Mouse (Mus musculus) C2C12 (cell line): ENCODE results near the gene Syngr1. TPM values are rescaled to one million over a fixed set of nuclear protein-coding genes. Genes with fewer than 3 reads are reported as not detected.

ENCODE experiments used
- H3K27me3 ChIP-seq: one replicate; pipeline ENCODE4 v1.6.1; 2011; ENCODE audit not compliant: control insufficient read depth, insufficient read depth, insufficient read length
- H3K36me3 ChIP-seq: one replicate; pipeline ENCODE4 v1.6.1; 2011; ENCODE audit not compliant: control insufficient read depth, insufficient read depth
- H3K4me3 ChIP-seq: one replicate; pipeline ENCODE4 v1.5.1; 2011; ENCODE audit warnings: mild to moderate bottlenecking, control low read depth; ENCODE audit not compliant: poor library complexity, insufficient read depth, severe bottlenecking
- H3K79me2 ChIP-seq: one replicate; pipeline ENCODE4 v1.6.1; 2011; ENCODE audit not compliant: control insufficient read depth, insufficient read depth
- H3K79me3 ChIP-seq: one replicate; pipeline ENCODE4 v1.6.1; 2011; ENCODE audit warnings: low read depth, control low read depth
- H3ac ChIP-seq: one replicate; pipeline ENCODE3; 2011; ENCODE audit warnings: low read depth; ENCODE audit not compliant: control insufficient read depth, insufficient read length
- CEBPB ChIP-seq: IDR thresholded peaks from one replicate; pipeline ENCODE4 v1.6.1; 2011; ENCODE audit warnings: low read depth, mild to moderate bottlenecking, control low read depth, moderate library complexity
- CTCF ChIP-seq: IDR thresholded peaks from one replicate; pipeline ENCODE4 v1.5.1; 2011; ENCODE audit not compliant: control insufficient read depth, insufficient read depth, insufficient read length
- FOSL1 ChIP-seq: IDR thresholded peaks from one replicate; pipeline ENCODE4 v1.8.0; 2011; ENCODE audit warnings: mild to moderate bottlenecking, low read length; ENCODE audit not compliant: poor library complexity, insufficient read depth, severe bottlenecking
- MAX ChIP-seq: IDR thresholded peaks from one replicate; pipeline ENCODE4 v1.6.1; 2011; ENCODE audit warnings: mild to moderate bottlenecking, control low read depth
- MYOD1 ChIP-seq: IDR thresholded peaks from one replicate; pipeline ENCODE4 v1.6.1; 2011; ENCODE audit warnings: low read depth; ENCODE audit not compliant: control insufficient read depth, insufficient read length
- MYOG ChIP-seq: IDR thresholded peaks from one replicate; pipeline ENCODE4 v1.6.1; 2011; ENCODE audit not compliant: control insufficient read depth, insufficient read length; ENCODE audit errors: extremely low read depth
- USF1 ChIP-seq: IDR thresholded peaks from one replicate; pipeline ENCODE4 v1.6.1; 2011; ENCODE audit warnings: low read depth, mild to moderate bottlenecking, control low read depth, moderate library complexity
- polyA plus RNA-seq: library from polyadenylated mRNA; unstranded; fragments of >200 nt; fragmentation: generic; extraction: Trizol; gene quantifications from one replicate; pipeline ENCODE4 v1.2.1, GENCODE M21; 2012; ENCODE audit warnings: missing spikeins

Gene Syngr1
- polyA plus RNA-seq, 1 experiment, result 7.9 TPM

DNA sequence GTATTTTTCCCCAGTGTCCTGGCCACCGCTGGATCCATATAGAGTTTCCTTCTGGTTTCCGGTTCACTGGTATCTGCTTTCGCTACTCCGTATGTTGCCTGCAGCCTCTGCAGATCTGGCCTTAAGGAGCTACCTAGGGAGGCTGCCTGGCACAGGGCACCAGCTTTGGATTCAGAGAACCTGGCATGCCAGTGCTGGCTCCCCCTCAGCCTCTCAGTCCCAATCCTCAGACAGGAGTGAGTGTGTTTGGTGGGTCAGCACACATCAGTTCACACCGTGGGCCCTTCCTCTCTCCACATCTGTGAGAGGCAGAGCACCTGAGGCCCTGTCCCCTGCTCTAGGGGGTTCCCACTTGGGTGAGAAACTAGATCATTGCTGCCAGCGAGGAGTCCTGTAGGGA lies 10.4 kb downstream of the Syngr1 start:
- no peaks in the 10 kb centered on the region for H3K79me2 ChIP-seq
- H3K4me3 ChIP-seq, result no peak overlapping the region
- H3ac ChIP-seq, result no peak overlapping the region
- H3K36me3 ChIP-seq, result no peaks in the 10 kb centered on the region
- H3K79me3 ChIP-seq, result no peaks in the 10 kb centered on the region
- TF ChIP-seq MYOD1 (no peak), MYOG (no peak), MAX (no peak), FOSL1 (no peak), CTCF (no peak), USF1 (no peak), CEBPB (no peak)
- H3K27me3 ChIP-seq, result no peaks in the 10 kb centered on the region

DNA sequence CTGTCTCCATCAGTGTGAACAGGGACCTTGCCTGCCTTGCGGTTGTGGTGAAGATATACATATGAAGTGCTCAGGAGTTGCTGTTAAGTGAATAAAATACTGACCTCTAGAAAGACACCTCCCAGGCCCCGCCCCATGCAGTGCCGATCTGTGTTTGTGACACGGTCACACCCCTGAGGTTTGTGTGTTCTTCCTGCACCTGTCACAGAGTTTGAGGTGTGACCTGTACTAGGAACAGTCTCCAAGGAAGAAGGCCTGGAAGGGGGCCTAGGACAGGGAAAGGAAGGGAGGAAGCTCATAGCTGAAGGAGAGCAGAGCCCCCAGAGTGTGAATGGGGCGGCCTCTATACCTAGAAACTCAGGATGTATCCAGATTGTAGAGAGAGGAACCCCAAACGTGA lies 11.4 kb downstream of the Syngr1 start:
- TF ChIP-seq MYOG (no peak), CTCF (no peak), FOSL1 (no peak), MYOD1 (no peak), USF1 (no peak), MAX (no peak), CEBPB (no peak)
- Histone ChIP-seq H3ac (no peak overlapping the region), H3K27me3 (no peaks in the 10 kb centered on the region), H3K36me3 (no peaks in the 10 kb centered on the region), H3K4me3 (no peak overlapping the region), H3K79me2 (no peaks in the 10 kb centered on the region), H3K79me3 (no peaks in the 10 kb centered on the region)

DNA sequence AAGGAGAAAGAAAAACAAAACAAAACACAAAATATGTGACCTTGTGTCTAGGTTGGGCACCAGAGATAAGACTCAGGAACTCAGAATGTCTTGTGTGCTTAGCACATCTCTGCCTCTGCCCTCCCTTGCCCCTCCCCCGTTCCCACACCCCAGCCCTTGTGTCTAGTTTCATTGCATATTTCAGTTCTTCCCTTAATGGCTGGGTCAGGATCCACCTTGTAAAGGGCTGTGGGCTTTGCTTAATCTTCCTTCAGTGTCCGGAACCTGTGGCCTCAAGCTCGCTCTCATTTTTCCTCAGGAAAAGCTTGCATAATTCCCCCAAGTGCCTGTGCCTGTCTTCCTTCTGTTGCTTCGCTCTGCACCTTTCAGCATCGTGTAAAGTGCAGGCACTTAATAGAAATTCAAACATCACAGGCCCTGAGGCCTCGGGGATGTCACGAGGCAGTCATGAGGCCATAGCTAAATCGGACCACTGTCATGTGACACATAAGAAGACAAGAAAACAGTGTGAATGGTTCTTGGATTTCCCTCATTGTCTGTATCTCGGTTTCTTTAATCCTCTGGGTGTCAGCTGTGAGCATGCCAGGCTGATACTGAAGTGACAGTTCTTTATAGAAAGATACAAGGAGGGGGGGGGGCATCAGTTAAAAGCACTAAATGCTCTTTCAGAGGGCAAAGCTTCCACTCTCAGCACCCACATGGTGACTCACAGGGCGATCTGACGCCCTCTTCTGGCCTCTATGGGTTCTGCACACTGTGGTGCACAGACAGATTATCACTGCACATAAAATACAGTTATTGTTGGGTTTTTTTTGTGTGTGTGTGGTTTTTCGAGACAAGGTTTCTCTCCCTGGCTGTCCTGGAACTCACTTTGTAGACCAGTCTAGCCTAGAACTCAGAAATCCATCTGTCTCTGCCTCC lies 14.6 kb downstream of the Syngr1 start:
- Histone ChIP-seq H3K4me3 (no peak overlapping the region), H3ac (no peak overlapping the region), H3K79me2 (no peaks in the 10 kb centered on the region), H3K79me3 (no peaks in the 10 kb centered on the region), H3K36me3 (no peaks in the 10 kb centered on the region), H3K27me3 (no peaks in the 10 kb centered on the region)
- TF ChIP-seq USF1, result no peak
- TF ChIP-seq CTCF, result peak; percentile 10
- no peak for TF ChIP-seq MYOG
- no peak for TF ChIP-seq MAX
- TF ChIP-seq CEBPB, result no peak
- TF ChIP-seq FOSL1, result no peak
- TF ChIP-seq MYOD1, result no peak

DNA sequence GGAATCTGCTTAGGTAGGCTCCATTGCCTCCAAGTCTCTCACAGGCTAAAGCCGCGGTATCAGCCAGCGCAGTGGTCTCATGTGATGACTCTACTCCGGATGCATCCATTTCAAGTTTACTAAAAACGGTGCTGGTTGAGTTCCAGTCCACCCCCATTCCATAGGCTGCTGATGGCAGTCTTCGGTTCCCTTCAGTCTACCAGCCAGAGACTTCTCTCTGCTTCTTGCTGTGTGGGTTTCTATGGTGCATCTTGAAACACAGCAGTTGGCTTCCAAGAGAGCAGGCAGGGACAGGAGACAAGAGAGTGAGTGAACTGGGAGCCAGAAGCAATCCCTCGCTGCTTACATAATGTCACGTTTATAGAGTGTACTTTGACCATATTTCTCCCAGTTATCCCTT lies 16.0 kb downstream of the Syngr1 start:
- TF ChIP-seq CEBPB, result no peak
- no peak for TF ChIP-seq CTCF
- TF ChIP-seq MYOG, result no peak
- Histone ChIP-seq H3K79me3 (no peaks in the 10 kb centered on the region), H3ac (no peak overlapping the region), H3K36me3 (no peaks in the 10 kb centered on the region), H3K79me2 (no peaks in the 10 kb centered on the region), H3K4me3 (no peak overlapping the region), H3K27me3 (no peaks in the 10 kb centered on the region)

DNA sequence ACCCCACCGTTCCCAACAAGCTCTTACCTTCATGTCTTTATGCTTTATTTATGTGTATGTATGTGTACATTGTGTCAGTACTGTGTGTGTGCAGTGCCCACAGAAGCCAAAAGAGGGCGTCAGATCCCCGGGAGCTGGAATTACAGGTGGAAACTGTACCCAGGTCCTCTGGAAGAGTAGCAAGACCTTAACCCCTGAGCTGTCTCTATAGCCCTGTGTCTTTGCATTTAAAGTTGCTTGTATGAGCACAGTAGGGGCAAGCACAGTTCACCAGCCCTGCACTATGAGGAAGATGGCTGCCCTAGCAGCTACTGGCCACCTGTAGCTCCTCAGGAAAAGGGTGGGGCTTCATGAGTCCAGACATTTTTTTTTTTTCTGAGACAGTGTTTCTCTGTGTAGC lies 16.4 kb downstream of the Syngr1 start:
- TF ChIP-seq CTCF (no peak), CEBPB (no peak), FOSL1 (no peak)
- no peaks in the 10 kb centered on the region for H3K27me3 ChIP-seq
- no peak overlapping the region for H3K4me3 ChIP-seq
- H3K36me3 ChIP-seq, result no peaks in the 10 kb centered on the region
- no peak overlapping the region for H3ac ChIP-seq
- H3K79me3 ChIP-seq, result no peaks in the 10 kb centered on the region
- no peaks in the 10 kb centered on the region for H3K79me2 ChIP-seq

DNA sequence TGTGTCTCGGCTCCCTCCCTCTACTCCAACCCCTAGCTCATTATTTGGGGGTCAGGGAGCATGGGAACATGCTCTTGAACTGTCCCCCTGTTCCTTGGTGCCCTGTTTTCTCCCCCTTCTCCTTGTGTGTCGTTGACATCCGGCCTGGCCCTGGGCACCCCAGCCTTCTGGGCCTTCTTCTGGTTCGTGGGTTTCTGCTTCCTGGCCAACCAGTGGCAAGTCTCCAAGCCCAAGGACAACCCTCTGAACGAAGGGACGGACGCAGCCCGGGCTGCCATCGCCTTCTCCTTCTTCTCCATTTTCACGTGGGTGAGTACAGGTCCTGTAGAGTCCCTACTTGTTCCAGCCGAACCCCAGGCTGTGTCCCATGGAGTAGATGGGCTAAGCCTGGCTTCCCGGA lies 20.3 kb downstream of the Syngr1 start:
- H3K79me2 ChIP-seq, result no peaks in the 10 kb centered on the region
- H3ac ChIP-seq, result no peak overlapping the region
- no peaks in the 10 kb centered on the region for H3K27me3 ChIP-seq
- H3K36me3 ChIP-seq, result no peaks in the 10 kb centered on the region
- H3K79me3 ChIP-seq, result no peaks in the 10 kb centered on the region
- H3K4me3 ChIP-seq, result no peak overlapping the region
- TF ChIP-seq USF1 (no peak), CEBPB (no peak), MAX (no peak), CTCF (no peak), FOSL1 (no peak), MYOG (no peak), MYOD1 (no peak)
